Mouse (Mus musculus) lung, postnatal 0 days (tissue): Measurements from ENCODE around the gene Tmem106b. TPM values are rescaled to one million over a fixed set of nuclear protein-coding genes. Genes with fewer than 3 reads are reported as not detected.

Source experiments
- ATAC-seq: fragments of 200-750 bp; cut with Nextera tagmentation; 2 replicates; pipeline ENCODE4 v1.8.0; 2017; ENCODE audit warnings: moderate library complexity
- DNase-seq: peaks from one replicate; pipeline ENCODE4 v3.0.0-alpha.2; 2016; ENCODE audit warnings: low spot score
- H3K27ac ChIP-seq: fragments of 300-500 bp; sonication (generic); 2 replicates; pipeline ENCODE4 v1.5.1; 2014; ENCODE audit warnings: antibody characterized with exemption, mild to moderate bottlenecking, low read length, mixed read lengths
- H3K27me3 ChIP-seq: fragments of 300-500 bp; sonication (generic); replicated peaks from 2 replicates; pipeline ENCODE4 v1.6.1; 2014; ENCODE audit warnings: low read length, mixed read lengths; ENCODE audit not compliant: insufficient read depth
- H3K36me3 ChIP-seq: fragments of 300-500 bp; sonication (generic); 2 replicates; pipeline ENCODE4 v1.6.1; 2014; ENCODE audit warnings: low read length, mixed read lengths; ENCODE audit not compliant: insufficient read depth
- H3K4me1 ChIP-seq: fragments of 300-500 bp; sonication (generic); 2 replicates; pipeline ENCODE4 v1.6.1; 2014; ENCODE audit warnings: antibody characterized with exemption, low read depth, low read length, mixed read lengths; ENCODE audit not compliant: insufficient read depth
- H3K4me2 ChIP-seq: fragments of 300-500 bp; sonication (generic); replicated peaks from 2 replicates; pipeline ENCODE4 v1.6.1; 2014; ENCODE audit warnings: low read depth, mild to moderate bottlenecking, low read length, moderate library complexity, mixed read lengths
- H3K4me3 ChIP-seq: fragments of 300-500 bp; sonication (generic); 2 replicates; pipeline ENCODE4 v1.5.1; 2014; ENCODE audit warnings: low read depth, low read length
- H3K9ac ChIP-seq: fragments of 300-500 bp; sonication (generic); replicated peaks from 2 replicates; pipeline ENCODE4 v1.6.1; 2014; ENCODE audit warnings: low read depth, mild to moderate bottlenecking
- H3K9me3 ChIP-seq: fragments of 300-500 bp; sonication (generic); 2 replicates; pipeline ENCODE4 v1.6.1; 2016; ENCODE audit warnings: low read length, mixed read lengths
- CTCF ChIP-seq: IDR thresholded peaks from 2 replicates; pipeline ENCODE4 v1.5.1; 2016; ENCODE audit warnings: antibody characterized with exemption, mild to moderate bottlenecking
- EP300 ChIP-seq: IDR thresholded peaks from 2 replicates; pipeline ENCODE4 v1.6.1; 2016; ENCODE audit warnings: antibody characterized with exemption, mild to moderate bottlenecking, control low read depth
- WGBS: fragments of 180-500 bp; shearing (Covaris S2); extraction: QIAGEN DNeasy Blood & Tissue Kit; methylation state at CpG from one replicate; pipeline ENCODE4 v1.1.7; 2014; 5-methylcytosine and 5-hydroxymethylcytosine counted together
- polyA plus RNA-seq: library from polyadenylated mRNA; unstranded; fragments of >200 nt; fragmentation: Nextera tagmentation; extraction: Ambion mirVana; gene quantifications from 2 replicates; pipeline ENCODE4 v1.2.1, GENCODE M21; 2015

The Tmem106b gene
- 47.3 and 54.6 TPM in 2 replicates for polyA plus RNA-seq

DNA sequence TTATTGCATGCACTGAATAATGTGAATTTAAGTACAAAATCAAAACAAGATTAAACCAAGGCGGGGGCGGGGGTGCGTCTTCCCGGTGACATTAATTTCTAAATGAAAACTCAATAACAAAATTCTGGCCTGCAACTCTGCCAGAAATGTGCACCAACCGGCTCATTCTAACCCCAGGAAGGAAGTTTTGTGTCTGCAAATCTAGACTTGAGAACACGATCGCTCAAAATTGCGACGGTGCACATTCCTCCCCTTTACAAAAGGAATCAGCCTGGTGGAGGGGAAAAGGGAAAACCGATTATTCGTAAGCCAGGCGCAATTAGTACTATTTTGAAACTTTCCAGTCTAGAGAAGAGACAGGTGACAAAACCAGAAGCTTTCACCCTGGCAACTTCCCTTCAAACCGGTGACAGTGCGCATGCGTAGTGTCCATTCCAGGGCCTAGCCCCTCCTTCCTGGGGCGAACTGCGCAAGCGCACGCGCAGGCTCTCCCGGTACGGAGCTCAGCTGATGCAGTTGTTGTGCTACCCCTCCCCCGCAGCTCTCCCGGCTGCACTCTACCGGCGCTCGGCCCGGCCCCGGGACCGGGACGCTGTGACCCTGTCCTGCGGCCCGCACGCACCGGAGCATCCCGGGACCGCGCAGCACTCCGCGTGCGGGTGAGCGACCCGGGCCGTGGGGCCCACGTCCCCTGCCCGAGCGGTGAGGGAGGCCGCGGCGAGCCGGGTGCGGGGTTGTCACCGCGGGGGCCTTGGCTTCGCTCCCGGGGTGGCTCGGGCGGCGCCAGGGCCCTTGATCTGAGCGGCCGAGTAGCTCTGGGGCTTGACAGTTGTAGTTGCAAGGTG is at the start of gene Tmem106b:
Gene Tmem106b (plus strand): TSS at position 458 of the 845 bp plus-strand sequence.
- TF ChIP-seq EP300, result no peak
- no peak for TF ChIP-seq CTCF
- Histone ChIP-seq H3K27ac (peak within 1 kb of the TSS; percentile 87), H3K9me3 (no peaks in the 10 kb centered on the region), H3K4me3 (peak within 1 kb of the TSS; percentile 86), H3K4me2 (peak within 1 kb of the TSS; percentile 63), H3K9ac (peak within 1 kb of the TSS; percentile 84), H3K4me1 (peaks cover 4% of the 10 kb centered on the region; the same call in 1 of the 2 replicates), H3K36me3 (no peaks in the 10 kb centered on the region), H3K27me3 (no peaks in the 10 kb centered on the region)
- ATAC-seq (peak; percentile 99), DNase-seq (peak; percentile 99)
- 3% methylated on average over 61 of the region's 61 CpGs for WGBS

DNA sequence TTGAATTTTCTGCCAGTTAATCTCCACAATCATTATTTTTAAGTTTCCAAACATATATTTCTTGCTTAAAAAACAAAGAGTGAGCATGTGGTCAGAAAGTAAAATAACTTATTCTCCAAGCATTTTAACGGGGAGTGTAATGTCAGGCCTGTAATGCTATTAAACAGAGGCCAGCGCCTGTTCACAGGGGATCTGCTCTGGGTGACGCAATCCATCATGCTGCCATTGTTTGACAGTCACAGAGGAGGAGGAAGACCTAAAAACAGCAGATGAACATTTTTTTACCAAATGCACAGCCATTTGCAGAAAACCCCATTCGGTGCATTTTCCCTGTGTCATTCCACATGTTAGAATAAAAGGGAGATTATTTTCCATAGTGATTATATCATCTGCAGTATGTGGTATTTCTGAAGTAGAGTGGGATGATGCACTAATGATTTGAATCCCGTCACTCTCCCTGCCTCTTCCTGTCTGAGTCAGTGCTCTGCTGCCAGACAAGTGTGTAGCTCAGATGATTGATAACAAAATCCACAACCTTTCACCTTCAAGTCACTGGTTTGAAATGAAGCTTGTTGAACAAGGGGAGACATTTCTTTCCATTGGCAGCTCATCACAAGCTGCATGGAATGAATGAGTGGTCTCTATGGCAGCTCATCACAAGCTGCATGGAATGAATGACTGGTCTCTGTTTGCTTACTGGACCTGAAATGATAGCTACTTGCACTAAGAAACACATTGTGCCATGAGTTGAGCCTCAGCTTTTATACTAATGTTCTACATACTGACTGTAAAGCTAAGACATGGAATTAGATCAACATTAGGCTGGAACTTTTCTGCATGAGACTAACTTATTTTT is 48.1 kb upstream of the Tmem106b start:
- ATAC-seq, result no peak

DNA sequence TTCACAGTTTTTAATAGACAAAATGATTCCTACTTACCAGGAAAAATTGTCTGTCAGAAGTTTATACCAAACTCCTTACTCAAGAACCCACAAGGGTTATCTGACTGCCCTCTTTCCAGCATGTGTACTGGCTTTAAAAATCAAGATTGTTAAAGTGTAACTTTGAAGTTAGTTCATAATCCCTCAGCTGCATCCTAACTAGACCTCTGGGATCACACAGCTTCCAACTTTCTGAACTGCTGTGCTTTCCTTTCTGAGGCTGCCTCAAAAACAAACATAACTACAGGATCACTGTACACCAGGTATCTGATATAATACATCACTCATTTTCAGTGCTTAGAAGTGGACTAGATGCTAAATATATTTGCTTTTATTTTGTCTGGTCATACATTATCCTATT is 39.0 kb upstream of the Tmem106b start:
- Histone ChIP-seq H3K9ac (no peak overlapping the region), H3K27ac (no peak overlapping the region), H3K4me1 (no peaks in the 10 kb centered on the region), H3K36me3 (no peaks in the 10 kb centered on the region), H3K27me3 (no peaks in the 10 kb centered on the region), H3K4me2 (no peak overlapping the region), H3K4me3 (no peak overlapping the region), H3K9me3 (no peaks in the 10 kb centered on the region)
- TF ChIP-seq EP300 (no peak), CTCF (no peak)
- ATAC-seq (no peak), DNase-seq (no peak)

More for the DNA sequence above, 48.1 kb upstream of the Tmem106b start:
- no peak overlapping the region for H3K9ac ChIP-seq
- H3K9me3 ChIP-seq, result no peaks in the 10 kb centered on the region
- DNase-seq, result no peak
- no peak overlapping the region for H3K4me2 ChIP-seq
- H3K27ac ChIP-seq, result no peak overlapping the region
- no peaks in the 10 kb centered on the region for H3K4me1 ChIP-seq
- WGBS, result 22% methylated on average over 5 of the region's 5 CpGs
- no peak overlapping the region for H3K4me3 ChIP-seq
- H3K27me3 ChIP-seq, result no peaks in the 10 kb centered on the region
- no peaks in the 10 kb centered on the region for H3K36me3 ChIP-seq
- TF ChIP-seq CTCF (no peak), EP300 (no peak)

DNA sequence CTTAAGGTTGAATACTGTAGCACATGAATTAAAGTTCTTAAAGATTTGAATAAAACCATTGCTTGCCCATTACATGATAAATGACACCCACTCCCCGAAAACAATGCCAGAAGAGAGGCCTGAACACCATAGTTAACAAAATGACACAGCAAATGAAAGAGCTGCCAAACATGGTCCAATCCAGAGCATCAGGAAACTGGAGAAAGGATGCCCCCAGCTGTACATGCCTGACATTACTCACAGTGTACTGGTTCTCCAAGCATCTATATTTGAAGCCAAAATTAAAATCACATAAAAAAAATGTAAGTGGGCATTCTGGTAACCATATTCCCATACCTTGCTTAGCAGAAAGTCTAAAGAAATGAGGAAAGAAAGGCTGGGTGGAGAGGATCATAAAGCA is 38.6 kb upstream of the Tmem106b start:
- no peak for DNase-seq
- TF ChIP-seq CTCF (peak; percentile 55), EP300 (no peak)

DNA sequence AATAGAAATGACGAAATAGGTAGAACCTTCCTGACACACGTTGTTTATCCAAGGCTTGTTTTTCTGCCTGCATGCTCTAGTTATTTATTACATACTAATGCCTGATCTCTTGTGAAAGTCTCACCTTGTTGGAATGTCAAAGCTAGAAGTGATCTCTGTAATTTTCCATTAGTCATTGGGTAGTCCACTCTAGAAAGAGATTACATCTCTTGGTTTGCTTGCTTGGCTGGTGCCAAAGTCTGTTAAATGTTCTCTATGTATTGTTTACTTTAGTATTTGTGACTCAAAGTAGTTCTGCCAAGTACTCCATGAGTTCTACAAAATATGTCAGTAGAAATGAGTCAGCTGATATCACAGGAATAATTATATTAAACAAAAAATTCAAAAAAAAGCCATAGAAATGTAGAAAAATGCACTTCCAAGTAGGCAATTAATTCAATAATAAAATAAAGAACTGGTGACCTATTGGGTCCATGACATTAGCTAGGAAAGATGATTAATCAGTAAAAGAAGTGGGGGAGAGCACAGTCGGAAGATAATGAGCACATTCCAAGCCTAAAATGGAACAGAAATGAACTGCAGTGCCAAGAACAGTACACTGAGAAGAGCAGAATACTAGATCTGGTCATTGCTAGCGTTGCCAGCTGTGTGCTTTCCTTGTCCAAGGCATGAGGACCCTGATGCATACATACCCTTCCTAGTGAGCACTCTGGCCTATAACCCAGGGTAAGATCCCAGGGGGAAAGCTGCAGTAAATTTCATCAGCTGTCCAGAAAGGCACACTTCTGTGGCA is 17.0 kb upstream of the Tmem106b start:
- Histone ChIP-seq H3K36me3 (no peaks in the 10 kb centered on the region), H3K4me2 (no peak overlapping the region), H3K4me1 (no peaks in the 10 kb centered on the region), H3K4me3 (no peak overlapping the region), H3K9me3 (no peaks in the 10 kb centered on the region), H3K27me3 (no peaks in the 10 kb centered on the region), H3K9ac (no peak overlapping the region), H3K27ac (0 out of 2 replicates have a peak overlapping the region, but pooled peaks have one; percentile 8)
- 44% methylated on average over 4 of the region's 4 CpGs for WGBS
- TF ChIP-seq CTCF (no peak), EP300 (peak; percentile 94)
- DNase-seq (peak; percentile 87), ATAC-seq (peak; percentile 95)

More for the DNA sequence above, 38.6 kb upstream of the Tmem106b start:
- Histone ChIP-seq H3K27ac (no peak overlapping the region), H3K9ac (no peak overlapping the region), H3K9me3 (no peaks in the 10 kb centered on the region), H3K27me3 (no peaks in the 10 kb centered on the region), H3K4me2 (no peak overlapping the region), H3K36me3 (no peaks in the 10 kb centered on the region), H3K4me1 (no peaks in the 10 kb centered on the region), H3K4me3 (no peak overlapping the region)
- ATAC-seq, result no peak
- 43% methylated on average over 1 of the region's 1 CpGs for WGBS
